In genomic region chr8:88451658-88452500, GRCm38 (mm10) we compare ENCODE assay signal across 8 mouse cellular contexts.
DNase-seq lines count a peak whose midpoint lies in the region; ATAC-seq lines count a peak whose summit lies in the region.

No protein-coding gene starts in this region.

- H3K27ac ChIP-seq in forebrain, embryonic 10.5 days: peak overlapping the region; percentile 81
- H3K27ac ChIP-seq in forebrain, embryonic 15.5 days (replicated peaks): no peak overlapping the region
- H3K27ac ChIP-seq in kidney, embryonic 16.5 days (ENCODE audit: low read length): no peak overlapping the region

- H3K27me3 ChIP-seq in forebrain, embryonic 10.5 days (ENCODE audit: poor library complexity, severe bottlenecking): peaks cover 96% of the 10 kb centered on the region
- H3K27me3 ChIP-seq in forebrain, embryonic 15.5 days: peaks cover 39% of the 10 kb centered on the region
- H3K27me3 ChIP-seq in kidney, embryonic 16.5 days (ENCODE audit: insufficient read depth, low read length): peaks cover 39% of the 10 kb centered on the region

- H3K9me3 ChIP-seq in forebrain, embryonic 10.5 days: peaks cover 9% of the 10 kb centered on the region
- H3K9me3 ChIP-seq in forebrain, embryonic 15.5 days: no peaks in the 10 kb centered on the region; the same call in 1 of the 2 replicates
- H3K9me3 ChIP-seq in kidney, embryonic 16.5 days (ENCODE audit: low read length): peaks cover 8% of the 10 kb centered on the region; the same call in 1 of the 2 replicates

- 16% methylated on average over 17 of the region's 17 CpGs for WGBS in forebrain, embryonic 10.5 days
- WGBS in forebrain, embryonic 15.5 days: 22% methylated on average over 17 of the region's 17 CpGs
- 29% methylated on average over 17 of the region's 17 CpGs for WGBS in kidney, embryonic 16.5 days

- no peaks in the 10 kb centered on the region for H3K36me3 ChIP-seq in forebrain, embryonic 10.5 days (replicated peaks)
- H3K36me3 ChIP-seq in forebrain, embryonic 15.5 days: no peaks in the 10 kb centered on the region
- H3K36me3 ChIP-seq in kidney, embryonic 16.5 days (ENCODE audit: insufficient read depth, low read length): no peaks in the 10 kb centered on the region

- peak overlapping the region; percentile 29 for H3K4me3 ChIP-seq in forebrain, embryonic 10.5 days
- no peak overlapping the region for H3K4me3 ChIP-seq in forebrain, embryonic 15.5 days
- H3K4me3 ChIP-seq in kidney, embryonic 16.5 days (ENCODE audit: low read length): peak overlapping the region; percentile 16

- DNase-seq in forebrain, embryonic 10.5 days (ENCODE audit: extremely low spot score, low spot score): peak; percentile 51
- peak; percentile 45 to 65 for DNase-seq in cerebellum, postnatal 10 days
- peak; percentile 50 for DNase-seq in mesoderm, embryonic 11.5 days (ENCODE audit: low read depth, low spot score)
- DNase-seq in adrenal gland, adult 18-20 months (ENCODE audit: low spot score in 2 of 2): no peak
- no peak for DNase-seq in right cerebral cortex, postnatal 10 days (ENCODE audit: low spot score in 2 of 2)
- DNase-seq in Muller cell, postnatal 12 days (ENCODE audit: inconsistent ontology term): no peak

- no peak for ATAC-seq in forebrain, embryonic 15.5 days (replicated peaks)
- ATAC-seq in kidney, embryonic 16.5 days (ENCODE audit: low FRiP score, low TSS enrichment): no peak

- no peak overlapping the region for H3K9ac ChIP-seq in forebrain, embryonic 15.5 days (replicated peaks)
- H3K9ac ChIP-seq in kidney, embryonic 16.5 days (replicated peaks; ENCODE audit: low read length): peak overlapping the region; percentile 19; the same call in 1 of the 2 replicates

- peaks cover 74% of the 10 kb centered on the region for H3K4me1 ChIP-seq in forebrain, embryonic 10.5 days
- peaks cover 48% of the 10 kb centered on the region for H3K4me1 ChIP-seq in forebrain, embryonic 15.5 days
- peaks cover 30% of the 10 kb centered on the region for H3K4me1 ChIP-seq in kidney, embryonic 16.5 days (ENCODE audit: insufficient read depth, low read length)

- H3K4me2 ChIP-seq in forebrain, embryonic 15.5 days (replicated peaks): no peak overlapping the region
- H3K4me2 ChIP-seq in kidney, embryonic 16.5 days (replicated peaks; ENCODE audit: low read depth, low read length): peak overlapping the region; percentile 46

Comparison
In these comparisons a context has a peak if more than half of its experiments do, and no peak if none do; other contexts are left out.
1. DNase-seq: peak in forebrain, embryonic 10.5 days (single experiment), cerebellum, postnatal 10 days (2 of 2) and mesoderm, embryonic 11.5 days (single experiment); none in adrenal gland, adult 18-20 months (0 of 2), right cerebral cortex, postnatal 10 days (0 of 2) and Muller cell, postnatal 12 days (single experiment).